Mouse (Mus musculus) MEL (cell line): ENCODE measurements around the gene Alx1. TPM values are rescaled to one million over a fixed set of nuclear protein-coding genes. Genes with fewer than 3 reads are reported as not detected.

Source experiments
- DNase-seq: peaks from one replicate; pipeline ENCODE4 v3.0.0; 2011; ENCODE audit warnings: low read depth, low spot score
- H3K27ac ChIP-seq: 2 replicates; pipeline ENCODE4 v1.5.1; 2012; ENCODE audit warnings: low read depth, mild to moderate bottlenecking, control low read depth, low read length, moderate library complexity; ENCODE audit not compliant: control insufficient read depth
- H3K27me3 ChIP-seq, 2 experiments: fragments of 150-350 bp in 1 of 2; sonication (generic) in 1 of 2; 2 replicates each; pipeline ENCODE4 v1.6.1; 2012; ENCODE audit warnings: low read length in 2 of 2, mild to moderate bottlenecking in 2 of 2, improper control_type of control experiment in 1 of 2, moderate library complexity in 1 of 2; ENCODE audit not compliant: insufficient read depth in 2 of 2, control insufficient read depth in 1 of 2
- H3K36me3 ChIP-seq, 2 experiments: 2 replicates each; pipeline ENCODE4 v1.6.1; 2012 to 2014; ENCODE audit warnings: low read length in 2 of 2, improper control_type of control experiment in 1 of 2, inconsistent platforms in 1 of 2, mild to moderate bottlenecking in 1 of 2; ENCODE audit not compliant: insufficient read depth in 2 of 2, control insufficient read depth in 1 of 2
- H3K4me1 ChIP-seq, 2 experiments: fragments of 150-350 bp in 1 of 2; sonication (generic) in 1 of 2; 2 replicates each; pipeline ENCODE4 v1.6.1; 2012; ENCODE audit warnings: low read length in 2 of 2, improper control_type of control experiment in 1 of 2, mild to moderate bottlenecking in 1 of 2; ENCODE audit not compliant: insufficient read depth in 2 of 2, control insufficient read depth in 1 of 2
- H3K4me3 ChIP-seq, 2 experiments: fragments of 150-350 bp in 1 of 2; sonication (generic) in 1 of 2; 2 replicates each; pipeline ENCODE4 v1.5.1; 2012; ENCODE audit warnings: low read depth in 2 of 2, low read length in 2 of 2, mild to moderate bottlenecking in 2 of 2, moderate library complexity in 2 of 2, control low read depth in 1 of 2, improper control_type of control experiment in 1 of 2; ENCODE audit not compliant: control insufficient read depth in 1 of 2, insufficient read depth in 1 of 2
- H3K79me2 ChIP-seq: 2 replicates; pipeline ENCODE4 v1.6.1; 2012; ENCODE audit warnings: mild to moderate bottlenecking, low read length, moderate library complexity; ENCODE audit not compliant: control insufficient read depth, poor library complexity, insufficient read depth
- H3K9ac ChIP-seq: 2 replicates; pipeline ENCODE4 v1.6.1; 2012; ENCODE audit warnings: low read depth, mild to moderate bottlenecking, control low read depth, low read length, moderate library complexity; ENCODE audit not compliant: control insufficient read depth, poor library complexity, severe bottlenecking
- H3K9me3 ChIP-seq: fragments of 150-350 bp; sonication (generic); replicated peaks from 2 replicates; pipeline ENCODE4 v1.6.1; 2012; ENCODE audit warnings: mild to moderate bottlenecking, low read length, improper control_type of control experiment, moderate library complexity; ENCODE audit not compliant: insufficient read depth
- BHLHE40 ChIP-seq: IDR thresholded peaks from 2 replicates; pipeline ENCODE4 v1.6.1; 2012; ENCODE audit warnings: low read depth, mild to moderate bottlenecking, inconsistent platforms, low read length, improper control_type of control experiment, borderline replicate concordance
- CHD1 ChIP-seq: IDR thresholded peaks from 2 replicates; pipeline ENCODE4 v1.6.1; 2012; ENCODE audit warnings: low read depth, mild to moderate bottlenecking, inconsistent platforms, low read length, improper control_type of control experiment
- CTCF ChIP-seq, 3 experiments: IDR thresholded peaks in 2 of 3; conservative IDR thresholded peaks in 1 of 3; 2 replicates each; pipeline ENCODE4 v1.5.1; 2011 to 2012; ENCODE audit warnings: low read length in 3 of 3, low read depth in 2 of 3, mild to moderate bottlenecking in 2 of 3, improper control_type of control experiment in 1 of 3, inconsistent platforms in 1 of 3, mixed read lengths in 1 of 3, moderate library complexity in 1 of 3; ENCODE audit not compliant: control insufficient read depth in 1 of 3, insufficient read depth in 1 of 3, poor library complexity in 1 of 3, severe bottlenecking in 1 of 3
- E2F4 ChIP-seq: IDR thresholded peaks from 2 replicates; pipeline ENCODE4 v1.6.1; 2011; ENCODE audit warnings: low read depth, low read length, improper control_type of control experiment, borderline replicate concordance
- EP300 ChIP-seq, 2 experiments: IDR thresholded peaks; 2 replicates each; pipeline ENCODE4 v1.6.1; 2011; ENCODE audit warnings: improper control_type of control experiment in 2 of 2, low read length in 2 of 2, low read depth in 1 of 2, mild to moderate bottlenecking in 1 of 2
- MAFK ChIP-seq: IDR thresholded peaks from 2 replicates; pipeline ENCODE4 v1.6.1; 2011; ENCODE audit warnings: low read depth, mild to moderate bottlenecking, low read length, improper control_type of control experiment, borderline replicate concordance
- MAZ ChIP-seq: IDR thresholded peaks from 2 replicates; pipeline ENCODE4 v1.6.1; 2012; ENCODE audit warnings: low read depth, mild to moderate bottlenecking, inconsistent platforms, low read length, improper control_type of control experiment
- MXI1 ChIP-seq: IDR thresholded peaks from 2 replicates; pipeline ENCODE4 v1.6.1; 2011; ENCODE audit warnings: mild to moderate bottlenecking, low read depth, low read length, improper control_type of control experiment
- MYB ChIP-seq: IDR thresholded peaks from 2 replicates; pipeline ENCODE4 v1.6.1; 2011; ENCODE audit warnings: mild to moderate bottlenecking, low read depth, low read length, improper control_type of control experiment
- MYC ChIP-seq: IDR thresholded peaks from 2 replicates; pipeline ENCODE4 v1.6.1; 2011; ENCODE audit warnings: low read depth, mild to moderate bottlenecking, low read length, improper control_type of control experiment, moderate library complexity
- NELFE ChIP-seq: IDR thresholded peaks from 2 replicates; pipeline ENCODE4 v1.6.1; 2011; ENCODE audit warnings: low read depth, low read length, improper control_type of control experiment
- POLR2A ChIP-seq, 2 experiments: IDR thresholded peaks; 2 replicates each; pipeline ENCODE4 v1.6.1; 2011 to 2012; ENCODE audit warnings: low read length in 2 of 2, mild to moderate bottlenecking in 2 of 2, control low read depth in 1 of 2, improper control_type of control experiment in 1 of 2, low read depth in 1 of 2, moderate library complexity in 1 of 2; ENCODE audit not compliant: control insufficient read depth in 1 of 2, insufficient read depth in 1 of 2, poor library complexity in 1 of 2
- POLR2AphosphoS5 ChIP-seq: IDR thresholded peaks from 2 replicates; pipeline ENCODE4 v1.6.1; 2012; ENCODE audit warnings: low read depth, borderline replicate concordance, mild to moderate bottlenecking, inconsistent platforms, low read length, moderate library complexity, mixed read lengths
- RCOR1 ChIP-seq: IDR thresholded peaks from 2 replicates; pipeline ENCODE4 v1.6.1; 2012; ENCODE audit warnings: low read depth, mild to moderate bottlenecking, inconsistent platforms, low read length, improper control_type of control experiment
- TAL1 ChIP-seq: IDR thresholded peaks from 2 replicates; pipeline ENCODE4 v1.6.1; 2012; ENCODE audit warnings: mild to moderate bottlenecking, inconsistent platforms, low read length, moderate library complexity, mixed read lengths
- TBP ChIP-seq: IDR thresholded peaks from 2 replicates; pipeline ENCODE4 v1.8.0; 2011; ENCODE audit warnings: low read depth, low read length, improper control_type of control experiment
- ZC3H11A ChIP-seq: IDR thresholded peaks from 2 replicates; pipeline ENCODE4 v1.6.1; 2012; ENCODE audit warnings: low read depth, mild to moderate bottlenecking, inconsistent platforms, low read length, improper control_type of control experiment
- ZMIZ1 ChIP-seq: IDR thresholded peaks from 2 replicates; pipeline ENCODE4 v1.6.1; 2012; ENCODE audit warnings: low read depth, mild to moderate bottlenecking, inconsistent platforms, low read length, improper control_type of control experiment, moderate library complexity
- polyA plus RNA-seq, 2 experiments: library from polyadenylated mRNA; stranded (reverse) in 1 of 2; unstranded in 1 of 2; fragments of >175 nt in 1 of 2; fragments of >200 nt in 1 of 2; gene quantifications; 2 replicates each; pipeline versions ENCODE4 v1.2.1 to v1.2.4; 2012; ENCODE audit warnings: low replicate concordance in 2 of 2, low read depth in 1 of 2; ENCODE audit not compliant: insufficient read length in 2 of 2, insufficient read depth in 1 of 2, missing spikeins in 1 of 2
- total RNA-seq: library from RNA; depleted of rRNA; stranded (reverse); fragments of 300-350 nt; gene quantifications from 2 replicates; pipeline ENCODE4 v1.2.3, GENCODE M21; 2012; rRNA removed

Gene Alx1
- total RNA-seq (not detected in 2 replicates), polyA plus RNA-seq (not detected)

GRCm38 (mm10) chr10:103029730-103030490 lies at the start of gene Alx1:
TSS of gene Alx1 (minus strand) at chr10:103030215.
- H3K27me3 ChIP-seq: no peaks in the 10 kb centered on the region
- H3K9me3 ChIP-seq: no peaks in the 10 kb centered on the region
- H3K9ac ChIP-seq: no peak within 1 kb of the TSS
- no peaks in the 10 kb centered on the region for H3K36me3 ChIP-seq
- H3K4me3 ChIP-seq: no peak within 1 kb of the TSS
- no peak within 1 kb of the TSS for H3K27ac ChIP-seq
- DNase-seq: no peak
- H3K4me1 ChIP-seq: no peaks in the 10 kb centered on the region
- no peaks in the 10 kb centered on the region for H3K79me2 ChIP-seq
- no peak for TF ChIP-seq MYB
- no peak for TF ChIP-seq POLR2AphosphoS5
- TF ChIP-seq MYC: no peak
- TF ChIP-seq MAFK: no peak
- TF ChIP-seq EP300 (IDR thresholded peaks at IDR 0.05; ENCODE audit: low read depth in 1 of 2, low read length in 2 of 2): no peak
- no peak for TF ChIP-seq CTCF (IDR thresholded peaks at IDR 0.05 in 2 of 3, conservative IDR thresholded peaks at IDR 0.05 in 1 of 3; ENCODE audit: control insufficient read depth in 1 of 3, insufficient read depth in 1 of 3, low read depth in 2 of 3, low read length in 3 of 3, poor library complexity in 1 of 3, severe bottlenecking in 1 of 3)
- no peak for TF ChIP-seq BHLHE40
- TF ChIP-seq NELFE: no peak
- TF ChIP-seq POLR2A (IDR thresholded peaks at IDR 0.05; ENCODE audit: control insufficient read depth in 1 of 2, insufficient read depth in 1 of 2, low read depth in 1 of 2, low read length in 2 of 2, poor library complexity in 1 of 2): no peak
- TF ChIP-seq MXI1: no peak
- no peak for TF ChIP-seq TAL1
- no peak for TF ChIP-seq MAZ
- TF ChIP-seq, all 39 proteins: peak for 0

DNA sequence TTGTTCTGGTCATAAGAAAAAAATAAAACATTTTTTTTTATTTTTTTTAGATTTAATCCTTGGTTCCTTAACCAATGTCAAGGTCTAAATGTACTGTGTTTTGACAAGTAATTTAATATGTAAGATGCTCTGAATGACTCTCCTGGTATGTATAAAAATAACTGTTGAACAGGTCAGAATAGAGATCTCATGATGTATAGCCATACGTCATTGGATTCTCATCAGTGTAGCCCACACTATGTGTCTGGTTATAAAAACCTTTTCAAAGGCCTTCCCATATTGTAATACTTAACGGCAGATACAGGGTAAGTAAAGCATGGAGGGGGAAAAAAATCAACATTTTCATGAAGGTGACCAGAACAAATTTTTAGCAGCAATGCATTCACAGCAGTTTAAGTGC lies 19.6 kb upstream of the Alx1 start:
- Histone ChIP-seq H3K9me3 (no peaks in the 10 kb centered on the region), H3K9ac (no peak overlapping the region), H3K36me3 (no peaks in the 10 kb centered on the region)
- TF ChIP-seq CHD1 (no peak), RCOR1 (no peak), BHLHE40 (no peak), E2F4 (no peak), POLR2AphosphoS5 (no peak), MYC (no peak), ZC3H11A (no peak), TBP (no peak), ZMIZ1 (no peak)
- TF ChIP-seq, all 39 proteins: peak for 0
- H3K79me2 ChIP-seq: no peaks in the 10 kb centered on the region
- no peak overlapping the region for H3K27ac ChIP-seq
- H3K27me3 ChIP-seq: no peaks in the 10 kb centered on the region
- no peak for DNase-seq
- H3K4me3 ChIP-seq: no peak overlapping the region
- H3K4me1 ChIP-seq: no peaks in the 10 kb centered on the region
